Mouse (Mus musculus): ENCODE data around the gene Klb.

Klb gene

DNA sequence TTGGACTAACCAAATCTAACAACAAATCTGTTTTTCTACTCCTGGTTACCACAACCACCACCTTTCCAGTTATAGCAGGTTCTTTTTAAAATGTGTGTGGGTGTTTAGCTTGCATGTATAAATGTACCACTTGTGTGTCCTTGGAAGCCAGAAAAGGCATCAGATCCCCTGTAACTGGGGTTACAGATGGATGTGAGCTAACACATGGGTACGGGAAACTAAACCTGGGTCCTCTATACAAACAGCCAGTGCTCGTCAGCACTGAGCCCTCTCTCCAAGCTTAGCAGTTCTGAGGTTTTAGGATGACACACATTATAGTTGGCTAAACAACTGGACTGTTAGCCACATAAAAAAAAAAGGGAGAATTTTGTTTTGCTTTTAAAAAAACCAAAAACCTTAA, 37.6 kb downstream of the Klb start:
- DNase-seq = no peak

DNA sequence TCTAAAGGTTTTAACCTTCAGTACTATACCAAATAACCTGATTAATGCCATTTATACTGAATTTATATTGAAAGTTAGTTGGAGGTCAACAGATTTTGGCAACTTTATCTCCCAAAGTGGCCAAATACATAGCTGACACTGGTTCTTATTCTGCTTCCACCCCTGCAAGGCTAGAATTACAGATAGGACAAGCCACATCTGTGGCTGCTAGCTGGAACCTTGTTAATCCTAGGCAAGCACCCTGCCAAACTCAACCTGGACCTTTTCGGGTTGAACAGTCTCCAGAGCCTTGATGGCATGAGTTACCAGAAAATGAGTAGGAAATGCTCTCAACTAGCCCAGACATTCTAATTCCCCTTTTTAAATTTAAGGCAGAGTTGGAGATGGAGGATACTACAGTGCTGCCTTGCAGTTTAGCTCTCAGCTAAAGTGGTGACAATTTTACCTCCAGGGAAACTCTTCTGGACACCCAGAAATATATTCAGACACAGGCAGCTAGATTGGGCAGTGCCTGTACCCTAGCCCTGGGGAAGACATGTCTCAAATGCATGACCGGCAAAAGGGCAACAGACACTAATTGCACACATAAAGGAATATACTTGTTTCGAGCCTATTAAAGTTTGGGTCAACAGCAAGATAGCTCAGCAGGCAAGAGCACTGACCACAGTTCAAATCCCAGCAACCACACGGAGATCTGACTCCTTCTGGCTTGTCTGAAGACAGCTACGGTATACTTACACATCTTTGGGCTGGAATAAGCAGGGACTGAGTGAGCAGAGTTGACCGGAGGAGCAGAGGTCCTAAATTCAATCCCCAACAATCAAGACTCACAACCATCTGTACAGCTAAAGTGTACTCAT, 39.1 kb downstream of the Klb start:
- no peak for DNase-seq

DNA sequence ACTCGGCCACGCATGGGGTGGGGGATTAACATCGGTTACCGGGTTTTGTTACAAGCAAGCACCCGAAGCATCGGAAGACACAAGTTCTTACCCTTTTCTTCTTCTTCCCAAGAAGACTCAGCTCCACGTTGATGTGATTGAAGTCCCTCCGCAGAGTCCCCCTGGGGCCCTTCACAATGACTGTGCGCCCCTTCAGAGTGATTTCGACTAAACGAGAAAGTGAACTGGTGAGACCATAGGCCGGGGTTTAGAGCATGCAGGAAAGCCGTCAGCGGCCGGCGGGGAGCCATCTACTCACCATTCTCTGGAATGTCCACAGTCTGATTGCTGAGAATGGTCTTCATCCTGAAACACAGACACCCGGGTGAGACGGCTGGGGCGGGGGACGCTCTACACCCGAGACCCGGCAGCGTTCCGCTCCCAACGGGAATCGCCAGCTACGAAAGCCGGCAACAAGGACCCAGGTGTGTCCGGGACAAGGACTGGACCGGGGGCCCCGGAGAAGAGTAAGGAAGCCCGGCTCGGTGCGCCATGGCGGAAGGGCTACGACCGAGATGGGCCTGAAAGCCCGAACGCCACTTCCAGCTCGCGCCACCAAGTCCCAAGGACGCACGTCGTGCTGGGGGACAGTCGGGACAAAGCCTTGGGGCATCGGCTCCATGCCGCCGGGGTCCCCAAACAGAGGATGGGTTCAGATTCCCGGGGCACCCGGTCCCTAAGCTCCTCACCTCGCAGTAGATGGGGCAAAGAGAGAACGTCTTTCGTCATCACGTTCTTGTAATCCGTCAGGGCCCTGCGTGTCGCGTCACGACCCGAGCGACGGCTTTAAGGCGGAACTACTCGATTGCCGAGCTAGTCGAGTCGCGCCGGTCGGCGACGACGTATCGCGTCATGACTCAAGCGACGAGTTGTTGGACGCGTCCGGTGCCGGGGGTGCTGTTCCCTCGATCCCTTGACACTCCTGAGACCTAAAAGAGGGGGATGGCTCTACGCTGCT, 42.8 kb downstream of the Klb start, which contains the start of the genes Rpl9 and Lias:
Rpl9 (minus strand) TSS at position 797 of the 997 bp plus-strand sequence.
Lias (plus strand) TSS at position 850 of the 997 bp plus-strand sequence.
- peak; percentile 99 for DNase-seq

DNA sequence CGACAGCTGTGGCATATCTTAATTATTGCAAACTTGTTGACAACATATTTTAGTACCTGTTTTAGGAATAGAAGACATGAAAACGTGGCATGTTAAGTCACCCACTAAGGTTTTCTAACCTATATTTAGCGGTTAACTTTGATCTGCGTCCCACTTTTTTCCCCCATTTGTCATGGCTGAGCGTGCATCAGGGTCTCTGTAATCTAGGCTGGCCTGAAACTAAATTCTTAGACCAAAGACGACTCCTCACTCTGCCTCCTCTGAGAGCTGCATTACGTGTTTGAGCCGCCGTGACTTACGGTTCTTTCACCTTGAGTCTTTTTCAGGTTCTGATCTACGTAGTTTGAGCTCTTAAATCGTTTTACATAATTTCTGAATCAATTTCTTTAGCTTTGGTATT, 43.6 kb downstream of the Klb start:
- no peak for DNase-seq

DNA sequence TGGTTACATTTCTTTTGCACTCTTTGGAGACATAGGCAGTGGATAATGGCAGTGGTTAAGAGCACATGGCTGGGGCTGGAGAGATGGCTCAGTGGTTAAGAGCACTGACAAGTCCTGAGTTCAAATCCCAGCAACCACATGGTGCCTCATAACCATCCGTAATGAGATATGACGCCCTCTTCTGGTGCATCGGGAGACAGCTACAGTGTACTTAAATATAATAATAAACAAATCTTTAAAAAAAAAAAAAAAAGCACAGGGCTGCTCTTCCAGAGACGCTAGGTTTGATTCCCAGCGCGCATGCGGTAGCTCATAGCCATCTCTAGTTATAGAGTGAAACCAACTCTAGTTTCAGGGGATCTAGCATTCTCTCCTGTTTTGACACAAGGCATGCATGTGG, 46.3 kb downstream of the Klb start:
- no peak for DNase-seq

DNA sequence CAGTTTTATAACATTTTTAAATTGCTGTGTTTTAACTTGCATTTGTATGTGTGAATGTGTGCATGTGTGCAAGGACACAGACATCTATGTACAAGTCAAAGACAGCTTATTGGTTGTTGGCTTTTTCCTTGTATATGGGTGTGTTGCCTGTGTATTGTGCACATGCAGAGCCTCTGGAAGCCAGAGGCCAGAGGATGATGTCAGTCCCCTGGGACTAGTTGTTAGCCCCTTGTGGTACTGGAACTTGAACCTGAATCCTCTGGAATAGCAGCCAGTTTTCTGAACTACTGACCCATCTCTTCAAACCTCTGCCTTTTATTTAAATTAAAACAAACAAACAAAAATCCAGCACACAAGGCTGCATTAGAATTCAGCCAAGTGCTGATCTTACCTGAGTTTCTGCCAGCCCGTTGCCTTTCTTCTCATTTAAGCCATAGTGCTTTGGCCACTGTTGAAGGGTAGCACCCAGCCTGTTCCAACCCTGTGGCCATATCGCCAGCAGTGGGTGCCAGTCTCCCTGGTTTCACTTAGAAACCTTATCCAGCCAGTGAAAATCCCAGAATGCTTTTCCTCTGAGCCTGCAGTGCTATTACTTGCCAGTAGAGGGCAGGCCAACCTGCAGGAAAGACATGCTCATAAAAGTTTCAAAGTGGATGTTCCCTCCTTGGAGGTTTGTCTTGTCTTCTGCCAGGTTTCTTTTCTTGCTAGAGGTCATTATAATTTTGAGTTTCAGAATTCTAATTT, 53.3 kb downstream of the Klb start:
- peak; percentile 76 for DNase-seq

DNA sequence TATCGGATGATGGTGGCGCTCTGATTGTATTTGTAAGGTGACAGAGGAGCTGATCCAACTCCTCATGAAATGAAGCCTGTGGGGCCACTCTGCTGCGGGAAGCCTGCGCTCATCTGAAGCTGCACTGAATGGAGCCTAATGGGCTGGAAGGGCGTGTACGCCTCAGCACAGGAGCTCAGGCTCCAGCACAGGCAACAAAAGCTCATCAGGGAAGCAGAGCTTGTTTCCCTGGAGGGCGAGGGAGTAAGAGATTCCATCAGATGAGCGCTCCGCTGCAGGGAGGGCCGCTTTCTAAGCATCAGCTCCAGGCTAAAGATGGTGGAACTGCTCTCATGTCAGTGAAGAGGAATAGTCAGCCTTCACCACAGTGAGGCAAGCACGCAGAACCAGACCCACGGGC, 59.9 kb downstream of the Klb start:
- DNase-seq = no peak

DNA sequence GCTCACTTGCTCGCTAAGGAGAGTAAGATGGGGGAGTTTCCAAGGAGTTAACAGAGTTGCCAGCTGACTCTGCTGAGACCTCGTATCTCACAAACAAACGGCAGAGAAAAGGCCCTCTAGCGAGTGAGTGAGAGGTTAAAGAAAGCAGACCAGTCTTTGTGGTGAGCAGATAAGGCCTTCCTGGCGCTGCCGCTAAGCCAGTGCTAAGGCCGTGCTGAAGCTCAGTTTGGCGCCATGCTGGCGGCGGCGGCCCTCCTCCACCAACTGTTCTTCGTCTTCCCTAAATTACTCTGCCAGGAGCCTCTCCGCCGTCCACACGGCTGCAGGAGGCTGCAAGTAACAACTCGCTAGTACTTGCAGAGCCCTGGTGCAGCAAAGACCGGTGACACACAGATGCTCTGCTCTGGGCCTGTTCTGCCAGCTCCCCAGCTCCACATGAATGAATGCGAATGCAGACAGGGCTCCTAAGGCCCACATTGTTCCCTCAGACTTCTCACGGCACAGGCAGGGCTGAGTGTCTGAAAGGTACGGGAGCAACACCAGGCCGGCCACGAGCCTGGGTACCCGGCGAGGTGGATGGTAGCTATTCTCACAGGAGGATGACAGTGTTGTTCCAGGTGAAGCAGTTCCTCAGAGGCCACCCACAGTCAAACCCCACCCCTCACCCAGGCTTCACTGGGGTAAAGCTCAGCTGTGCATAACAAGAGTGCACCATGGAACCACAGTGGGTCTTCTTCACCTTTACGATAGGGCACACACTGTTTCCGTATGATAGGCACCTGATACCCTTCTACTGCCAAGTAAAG, 67.7 kb downstream of the Klb start:
- no peak for DNase-seq

DNA sequence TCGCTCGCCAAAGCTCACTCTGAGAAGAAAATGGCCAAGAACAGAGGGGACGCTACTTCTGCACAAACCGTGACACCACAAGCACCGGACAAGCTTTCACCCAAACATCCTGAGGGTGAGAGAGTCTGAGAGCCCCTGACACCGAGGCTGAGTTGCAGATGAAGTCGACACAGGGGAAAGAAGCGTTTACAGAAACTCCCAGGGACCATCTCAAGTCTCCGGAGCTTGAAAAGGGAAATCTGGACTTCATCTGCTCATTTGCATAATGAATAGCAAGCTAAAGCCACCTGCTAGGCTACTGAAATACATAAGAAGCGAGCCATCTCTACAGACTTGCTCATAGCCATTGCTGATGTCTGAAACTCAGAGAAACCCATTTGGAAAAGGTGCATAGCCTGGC, 71.0 kb downstream of the Klb start:
- DNase-seq = no peak

DNA sequence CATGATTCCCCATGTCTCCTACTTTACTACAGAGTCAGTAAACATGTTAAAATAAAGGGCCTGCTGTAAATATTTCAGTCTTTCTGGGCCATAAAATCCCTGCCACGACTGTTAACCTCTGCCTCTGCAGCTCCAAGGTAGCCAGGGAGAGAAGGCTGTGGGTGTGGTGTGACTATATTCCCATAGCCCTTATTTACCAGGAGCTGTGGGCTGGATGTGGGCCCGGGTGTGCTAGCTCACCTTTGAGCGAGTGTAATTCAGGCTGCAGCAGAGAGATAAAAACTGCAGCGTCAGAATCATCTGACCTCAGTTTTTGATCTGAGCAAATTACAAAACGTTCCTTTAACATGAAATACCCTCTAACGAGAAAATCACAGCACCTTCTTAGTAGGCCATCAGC, 72.7 kb downstream of the Klb start:
- DNase-seq = no peak

DNA sequence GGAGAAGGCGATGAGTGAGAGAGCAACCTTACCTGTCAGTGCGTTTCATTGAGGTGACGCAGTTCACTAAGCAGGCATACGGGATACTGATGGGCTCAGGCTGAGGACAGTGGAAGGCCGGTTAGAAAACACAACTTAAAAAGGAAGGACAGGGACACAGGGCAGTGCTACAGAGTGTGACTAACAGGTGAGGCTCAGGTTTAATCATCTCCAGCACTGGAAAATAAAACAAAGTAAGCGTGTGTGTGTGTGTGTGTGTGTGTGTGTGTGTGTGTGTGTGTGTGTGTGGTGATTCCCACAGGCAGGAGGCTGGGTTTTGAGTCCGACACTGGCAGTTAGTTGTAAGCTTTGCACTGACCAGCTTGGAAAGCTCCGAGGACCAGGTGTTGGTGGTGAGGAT, 74.7 kb downstream of the Klb start:
- DNase-seq = no peak

DNA sequence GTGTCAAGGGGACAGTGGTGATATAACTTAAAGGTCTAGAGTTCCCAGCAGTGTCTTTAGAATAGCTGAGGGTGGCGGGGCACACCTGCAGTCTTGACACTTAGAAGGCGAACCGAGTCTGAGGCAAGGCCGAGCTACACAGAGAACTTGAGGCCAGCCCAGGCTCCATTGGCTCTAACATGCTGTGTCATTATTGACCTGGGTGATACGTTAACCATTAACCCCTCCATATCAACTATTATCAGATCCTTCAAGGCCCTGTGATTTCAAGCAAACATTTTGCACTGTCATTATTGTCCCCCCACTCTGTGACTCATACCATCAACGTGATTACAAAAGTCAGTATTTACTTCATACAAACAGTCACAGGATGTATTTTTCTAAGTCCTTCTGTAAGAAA, 76.1 kb downstream of the Klb start:
- DNase-seq = no peak

DNA sequence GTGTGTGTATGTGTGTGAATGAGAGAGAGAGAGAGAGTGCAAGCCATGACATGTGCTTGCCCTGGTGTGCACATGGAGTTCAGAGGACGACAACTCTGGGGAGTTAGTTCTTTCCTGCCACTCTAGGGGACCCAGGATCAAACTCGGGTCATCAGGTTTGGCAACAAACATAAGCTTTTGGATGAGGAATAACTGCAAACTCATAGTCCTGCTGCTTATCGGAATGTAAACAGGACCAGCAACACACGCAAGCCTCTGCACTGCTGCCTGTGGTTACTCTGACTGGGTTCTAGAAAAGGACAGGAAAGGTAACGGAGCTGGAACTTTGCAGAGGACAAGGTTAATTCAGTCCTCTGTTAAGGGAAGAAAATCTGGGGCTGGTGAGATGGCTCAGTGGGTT, 77.1 kb downstream of the Klb start:
- DNase-seq = no peak

DNA sequence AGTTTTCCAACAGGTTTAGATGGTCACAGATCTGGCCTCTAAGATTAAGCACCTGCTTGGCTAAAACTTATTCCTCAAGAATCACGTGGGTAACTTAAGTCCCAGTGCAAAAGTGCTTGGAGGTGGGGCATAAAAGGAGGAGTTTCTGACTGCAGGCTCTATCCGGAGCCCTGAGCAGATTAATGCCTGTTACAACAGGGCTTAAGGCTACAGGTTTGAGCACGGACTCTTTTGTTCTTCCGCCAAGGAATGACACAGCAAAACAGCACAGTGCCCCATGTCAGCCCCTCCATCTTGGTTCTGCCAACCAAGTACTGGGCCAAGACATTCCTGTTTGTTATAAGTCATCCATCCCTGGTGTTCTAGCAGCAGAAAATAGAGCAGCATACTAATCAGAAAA, 80.2 kb downstream of the Klb start:
- no peak for DNase-seq

DNA sequence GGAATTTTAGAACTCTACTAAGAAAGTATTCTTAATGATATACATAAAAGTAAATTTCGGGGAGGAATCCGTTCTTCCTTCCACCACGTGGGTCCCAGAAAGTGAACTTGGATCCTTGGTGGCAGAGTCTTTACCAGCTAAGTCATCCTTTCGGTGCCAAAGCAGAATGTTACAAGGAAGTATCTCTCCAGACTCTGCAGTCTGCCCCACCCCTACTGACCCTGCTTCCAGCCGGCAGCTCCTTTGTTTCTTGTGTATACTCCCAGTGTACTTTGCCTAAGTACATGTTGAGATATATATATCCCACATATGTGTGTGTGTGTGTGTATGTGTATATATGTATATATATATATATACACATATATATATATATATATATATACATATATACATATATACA, 81.3 kb downstream of the Klb start:
- DNase-seq = no peak
